Mouse (Mus musculus) lung, postnatal 0 days (tissue): ENCODE data around the gene Foxp3.

Source experiments
- CTCF ChIP-seq: IDR thresholded peaks from 2 replicates; pipeline ENCODE4 v1.5.1; 2016; ENCODE audit warnings: antibody characterized with exemption, mild to moderate bottlenecking
- EP300 ChIP-seq: IDR thresholded peaks from 2 replicates; pipeline ENCODE4 v1.6.1; 2016; ENCODE audit warnings: antibody characterized with exemption, mild to moderate bottlenecking, control low read depth

- no peak for TF ChIP-seq CTCF
- no peak for TF ChIP-seq EP300
Measured at GRCm38 (mm10) chrX:7570481-7571175, 2.8 kb upstream of the Foxp3 start.
